Mouse (Mus musculus): ENCODE measurements around the gene Efcc1. TPM values are rescaled to one million over a fixed set of nuclear protein-coding genes. Genes with fewer than 3 reads are reported as not detected.

Efcc1 gene
- polyA plus RNA-seq, 1 experiment from 2014 or later: 1.3 TPM

GRCm38 (mm10) chr6:87779174-87780165, 48.8 kb downstream of the Efcc1 start:
- no peak overlapping the region for H3K4me2 ChIP-seq (ENCODE audit: low read depth, low read length)
- H3K4me3 ChIP-seq (replicated peaks; ENCODE audit: low read length): no peak overlapping the region
- peak; percentile 29; the same call in 1 of the 2 replicates for ATAC-seq (ENCODE audit: insufficient read depth, low FRiP score)
- H3K4me1 ChIP-seq (ENCODE audit: control insufficient read depth, insufficient read depth, low read length): no peaks in the 10 kb centered on the region
- WGBS: 82% methylated on average over 11 of the region's 11 CpGs
- H3K36me3 ChIP-seq (ENCODE audit: control insufficient read depth, insufficient read depth, low read length): no peaks in the 10 kb centered on the region
- H3K9ac ChIP-seq (ENCODE audit: low read length): no peak overlapping the region
- no peaks in the 10 kb centered on the region for H3K27me3 ChIP-seq (ENCODE audit: control insufficient read depth, insufficient read depth, low read length)
- no peaks in the 10 kb centered on the region for H3K9me3 ChIP-seq (replicated peaks; ENCODE audit: control insufficient read depth, low read length)
- no peak overlapping the region for H3K27ac ChIP-seq (ENCODE audit: low read length)

DNA sequence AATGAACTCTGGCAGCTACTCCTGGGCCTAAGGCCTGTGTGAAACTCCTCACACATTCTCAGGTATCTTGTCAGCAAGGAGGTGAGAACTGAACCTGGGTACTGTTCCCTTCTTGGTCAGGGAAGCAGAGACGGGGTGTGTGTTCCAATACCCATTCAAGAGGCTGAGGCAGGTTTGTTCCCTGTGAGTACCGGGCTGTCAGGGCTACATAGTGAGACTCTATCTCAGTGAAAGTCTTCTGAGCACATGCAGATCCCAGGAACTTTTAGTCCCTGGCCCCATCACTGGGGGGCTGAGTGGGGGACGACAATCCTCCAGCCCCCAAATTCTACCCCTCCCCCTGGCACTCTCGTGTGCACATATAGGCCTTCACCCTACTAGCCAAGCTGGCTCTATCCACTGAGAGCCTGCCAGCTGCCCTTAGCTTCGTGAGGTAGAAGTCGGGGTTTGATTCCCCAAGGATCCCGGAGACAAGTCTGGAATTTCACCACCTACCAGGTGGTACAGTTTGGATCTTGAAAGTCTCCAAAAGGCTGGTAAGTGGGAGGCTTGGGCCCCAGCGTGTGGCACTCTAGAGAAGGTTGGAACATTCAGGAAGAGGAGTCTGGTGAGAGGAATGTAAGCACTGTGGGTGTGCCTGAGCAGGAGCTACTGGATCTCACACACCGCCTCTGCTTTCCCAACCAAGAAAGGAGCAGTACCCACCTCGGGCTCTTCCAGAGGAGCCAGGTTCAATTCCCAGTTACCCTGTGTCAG, 50.1 kb downstream of the Efcc1 start:
- Histone ChIP-seq H3K36me3 (ENCODE audit: control insufficient read depth, insufficient read depth, low read length) (no peaks in the 10 kb centered on the region), H3K4me1 (ENCODE audit: control insufficient read depth, insufficient read depth, low read length) (no peaks in the 10 kb centered on the region), H3K27ac (ENCODE audit: low read length) (no peak overlapping the region), H3K9me3 (replicated peaks; ENCODE audit: control insufficient read depth, low read length) (no peaks in the 10 kb centered on the region), H3K4me2 (ENCODE audit: low read depth, low read length) (no peak overlapping the region), H3K4me3 (replicated peaks; ENCODE audit: low read length) (no peak overlapping the region), H3K27me3 (ENCODE audit: control insufficient read depth, insufficient read depth, low read length) (no peaks in the 10 kb centered on the region), H3K9ac (ENCODE audit: low read length) (no peak overlapping the region)
- WGBS: 82% methylated on average over 10 of the region's 10 CpGs
- no peak for ATAC-seq (ENCODE audit: insufficient read depth, low FRiP score)

DNA sequence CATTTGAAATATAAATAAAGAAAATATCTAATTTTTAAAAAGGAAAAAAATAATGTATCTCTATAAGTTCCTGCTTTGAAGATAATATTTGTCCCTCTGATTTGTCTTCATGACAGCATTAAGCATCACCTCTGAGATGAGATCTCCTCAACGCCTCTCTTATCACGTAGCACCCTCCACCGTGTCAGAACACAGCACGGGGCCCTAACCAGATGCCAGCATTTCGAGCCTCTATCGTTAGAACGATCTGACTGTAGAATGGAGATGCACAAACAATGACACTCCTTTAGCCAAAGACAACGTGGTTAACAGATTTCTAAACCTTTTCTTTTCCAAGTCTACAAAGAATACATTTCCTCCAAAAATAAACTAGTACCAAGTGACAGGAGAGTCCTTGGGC, 53.4 kb downstream of the Efcc1 start:
- 74% methylated on average over 8 of the region's 8 CpGs for WGBS
- Histone ChIP-seq H3K36me3 (ENCODE audit: control insufficient read depth, insufficient read depth, low read length) (no peaks in the 10 kb centered on the region), H3K4me1 (ENCODE audit: control insufficient read depth, insufficient read depth, low read length) (no peaks in the 10 kb centered on the region), H3K4me2 (ENCODE audit: low read depth, low read length) (no peak overlapping the region), H3K27ac (ENCODE audit: low read length) (no peak overlapping the region), H3K4me3 (replicated peaks; ENCODE audit: low read length) (no peak overlapping the region), H3K9me3 (replicated peaks; ENCODE audit: control insufficient read depth, low read length) (no peaks in the 10 kb centered on the region), H3K27me3 (ENCODE audit: control insufficient read depth, insufficient read depth, low read length) (no peaks in the 10 kb centered on the region), H3K9ac (ENCODE audit: low read length) (no peak overlapping the region)
- no peak for ATAC-seq (ENCODE audit: insufficient read depth, low FRiP score)

DNA sequence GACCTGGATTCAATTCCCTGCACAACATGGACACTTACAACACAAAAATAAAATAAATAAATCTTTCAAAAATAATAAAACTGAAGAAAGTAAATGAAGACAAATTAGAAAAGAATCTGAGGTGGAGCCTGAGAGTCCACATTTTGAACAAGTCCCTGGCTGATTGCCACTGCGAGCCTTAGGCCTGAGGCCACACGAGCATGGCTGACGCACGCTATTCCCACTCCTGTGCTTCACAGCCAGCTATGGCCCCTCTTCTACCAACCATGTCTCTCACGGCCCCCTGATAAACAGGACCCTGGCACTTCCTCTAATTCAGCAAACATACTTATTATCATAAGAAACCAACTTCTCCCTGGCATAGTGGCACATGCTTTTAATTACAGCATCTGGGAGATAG, 56.0 kb downstream of the Efcc1 start:
- no peak for ATAC-seq (ENCODE audit: insufficient read depth, low FRiP score)
- WGBS: 75% methylated on average over 5 of the region's 5 CpGs

DNA sequence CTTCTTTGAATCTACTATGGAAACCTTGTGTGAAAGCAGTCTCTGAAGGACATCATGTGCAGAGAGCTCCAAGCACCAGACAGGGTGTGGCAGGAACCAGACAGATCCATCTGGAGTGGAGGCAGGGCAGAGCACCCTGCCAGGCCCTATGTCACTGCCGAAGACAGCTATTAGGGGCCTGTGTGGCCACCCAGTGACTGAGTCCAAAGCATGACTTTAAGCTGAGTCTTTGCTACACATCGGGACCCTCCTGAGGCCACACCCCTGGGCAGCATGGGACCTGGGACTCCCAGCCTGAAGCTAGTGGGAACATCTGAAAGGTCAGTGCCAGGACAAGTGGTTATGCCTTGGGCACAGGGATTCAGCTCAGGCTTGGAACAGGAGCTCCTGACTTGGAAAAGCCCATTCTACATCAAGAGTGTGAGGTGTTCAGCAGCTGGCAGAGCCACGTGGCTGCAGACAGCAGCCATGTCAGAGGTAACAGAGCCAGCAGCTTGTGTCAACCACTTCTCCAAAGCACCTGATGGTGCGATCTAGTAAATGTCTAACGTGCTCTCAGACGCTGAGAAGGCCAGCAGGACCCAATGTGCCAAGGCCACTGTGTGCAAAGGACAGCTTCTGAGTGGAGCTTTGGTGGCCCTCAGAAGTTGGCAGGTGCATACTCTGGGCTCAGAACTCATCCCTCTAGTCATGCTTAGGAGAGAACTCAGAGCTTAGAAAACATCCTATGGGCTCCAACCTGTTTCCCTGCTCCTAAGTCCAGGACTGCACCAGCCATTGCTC, 56.6 kb downstream of the Efcc1 start:
- Histone ChIP-seq H3K9me3 (replicated peaks; ENCODE audit: control insufficient read depth, low read length) (no peaks in the 10 kb centered on the region), H3K4me1 (ENCODE audit: control insufficient read depth, insufficient read depth, low read length) (peaks cover 18% of the 10 kb centered on the region), H3K36me3 (ENCODE audit: control insufficient read depth, insufficient read depth, low read length) (no peaks in the 10 kb centered on the region), H3K4me2 (ENCODE audit: low read depth, low read length) (no peak overlapping the region), H3K9ac (ENCODE audit: low read length) (no peak overlapping the region), H3K27ac (ENCODE audit: low read length) (no peak overlapping the region), H3K4me3 (replicated peaks; ENCODE audit: low read length) (no peak overlapping the region), H3K27me3 (ENCODE audit: control insufficient read depth, insufficient read depth, low read length) (no peaks in the 10 kb centered on the region)
- WGBS: 75% methylated on average over 6 of the region's 6 CpGs
- no peak for ATAC-seq (ENCODE audit: insufficient read depth, low FRiP score)

More for the DNA sequence above, 56.0 kb downstream of the Efcc1 start:
- H3K4me1 ChIP-seq (ENCODE audit: control insufficient read depth, insufficient read depth, low read length): peaks cover 18% of the 10 kb centered on the region
- H3K9ac ChIP-seq (ENCODE audit: low read length): no peak overlapping the region
- no peaks in the 10 kb centered on the region for H3K27me3 ChIP-seq (ENCODE audit: control insufficient read depth, insufficient read depth, low read length)
- H3K4me2 ChIP-seq (ENCODE audit: low read depth, low read length): no peak overlapping the region
- no peaks in the 10 kb centered on the region for H3K9me3 ChIP-seq (replicated peaks; ENCODE audit: control insufficient read depth, low read length)
- H3K27ac ChIP-seq (ENCODE audit: low read length): no peak overlapping the region
- H3K36me3 ChIP-seq (ENCODE audit: control insufficient read depth, insufficient read depth, low read length): no peaks in the 10 kb centered on the region
- H3K4me3 ChIP-seq (replicated peaks; ENCODE audit: low read length): no peak overlapping the region

DNA sequence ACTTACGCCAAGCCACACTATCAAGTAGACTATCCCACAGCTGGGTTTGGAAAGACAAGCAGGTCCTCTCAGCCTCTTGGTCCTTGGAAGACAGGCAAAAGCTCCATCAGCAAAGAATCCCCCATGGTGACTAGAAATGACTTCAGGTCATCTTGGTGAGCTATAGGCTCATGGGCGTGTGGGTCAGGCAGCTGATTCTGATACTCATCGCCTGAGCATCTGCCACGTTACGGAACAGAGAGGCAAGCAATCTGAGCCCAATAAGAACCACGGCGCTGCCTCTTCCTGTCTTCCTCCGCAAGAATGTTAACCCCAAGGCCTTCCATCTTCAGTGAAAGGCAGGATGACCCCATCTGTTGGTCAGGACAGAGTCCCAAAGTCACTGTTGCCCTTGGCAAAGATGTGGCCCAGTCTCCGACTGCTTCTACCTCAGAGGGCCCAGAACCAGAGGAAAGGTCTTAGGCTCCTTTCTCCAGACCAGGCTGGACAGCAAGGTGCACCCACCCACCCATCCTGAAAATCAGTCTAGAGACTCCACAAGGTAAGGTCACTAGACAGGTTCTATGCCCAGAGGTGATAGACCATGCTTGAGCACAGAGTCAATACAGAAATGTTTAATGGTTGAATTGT, 57.7 kb downstream of the Efcc1 start:
- ATAC-seq (ENCODE audit: insufficient read depth, low FRiP score): no peak
- H3K36me3 ChIP-seq (ENCODE audit: control insufficient read depth, insufficient read depth, low read length): no peaks in the 10 kb centered on the region
- H3K4me3 ChIP-seq (replicated peaks; ENCODE audit: low read length): no peak overlapping the region
- no peak overlapping the region for H3K4me2 ChIP-seq (ENCODE audit: low read depth, low read length)
- H3K27me3 ChIP-seq (ENCODE audit: control insufficient read depth, insufficient read depth, low read length): no peaks in the 10 kb centered on the region
- peaks cover 18% of the 10 kb centered on the region for H3K4me1 ChIP-seq (ENCODE audit: control insufficient read depth, insufficient read depth, low read length)
- H3K9ac ChIP-seq (ENCODE audit: low read length): no peak overlapping the region
- 93% methylated on average over 9 of the region's 9 CpGs for WGBS
- peak overlapping the region; percentile 81 for H3K27ac ChIP-seq (ENCODE audit: low read length)
- no peaks in the 10 kb centered on the region for H3K9me3 ChIP-seq (replicated peaks; ENCODE audit: control insufficient read depth, low read length)

- H3K4me2 ChIP-seq (ENCODE audit: low read depth, low read length): no peak overlapping the region
- H3K27ac ChIP-seq (ENCODE audit: low read length): peak overlapping the region; percentile 81
- H3K36me3 ChIP-seq (ENCODE audit: control insufficient read depth, insufficient read depth, low read length): no peaks in the 10 kb centered on the region
- 27% methylated on average over 5 of the region's 5 CpGs for WGBS
- H3K27me3 ChIP-seq (ENCODE audit: control insufficient read depth, insufficient read depth, low read length): no peaks in the 10 kb centered on the region
- peaks cover 18% of the 10 kb centered on the region for H3K4me1 ChIP-seq (ENCODE audit: control insufficient read depth, insufficient read depth, low read length)
- H3K4me3 ChIP-seq (replicated peaks; ENCODE audit: low read length): no peak overlapping the region
- H3K9ac ChIP-seq (ENCODE audit: low read length): peak overlapping the region; percentile 44
- peak; percentile 85 for ATAC-seq (ENCODE audit: insufficient read depth, low FRiP score)
- no peaks in the 10 kb centered on the region for H3K9me3 ChIP-seq (replicated peaks; ENCODE audit: control insufficient read depth, low read length)
These were observed 58.4 kb downstream of the Efcc1 start for GRCm38 (mm10) chr6:87788896-87789587.

- H3K9ac ChIP-seq (ENCODE audit: low read length): peak overlapping the region; percentile 44
- 79% methylated on average over 6 of the region's 6 CpGs for WGBS
- H3K4me2 ChIP-seq (ENCODE audit: low read depth, low read length): no peak overlapping the region
- H3K9me3 ChIP-seq (replicated peaks; ENCODE audit: control insufficient read depth, low read length): no peaks in the 10 kb centered on the region
- peak overlapping the region; percentile 81 for H3K27ac ChIP-seq (ENCODE audit: low read length)
- no peak for ATAC-seq (ENCODE audit: insufficient read depth, low FRiP score)
- H3K4me1 ChIP-seq (ENCODE audit: control insufficient read depth, insufficient read depth, low read length): peaks cover 18% of the 10 kb centered on the region
- no peaks in the 10 kb centered on the region for H3K36me3 ChIP-seq (ENCODE audit: control insufficient read depth, insufficient read depth, low read length)
- no peaks in the 10 kb centered on the region for H3K27me3 ChIP-seq (ENCODE audit: control insufficient read depth, insufficient read depth, low read length)
- H3K4me3 ChIP-seq (replicated peaks; ENCODE audit: low read length): no peak overlapping the region
These were observed 59.1 kb downstream of the Efcc1 start for GRCm38 (mm10) chr6:87789791-87790190.

Data from stomach, embryonic 16.5 days (tissue).